Mouse (Mus musculus) 3T3-L1 (cell line): Measurements from ENCODE around the gene Fstl4.

Experiments
- DNase-seq: peaks from one replicate; pipeline ENCODE4 v3.0.0-alpha.2; 2015; ENCODE audit warnings: low read depth, low spot score

The Fstl4 gene

GRCm38 (mm10) chr11:53019509-53019908 lies 255.1 kb downstream of the Fstl4 start:
- DNase-seq = no peak

DNA sequence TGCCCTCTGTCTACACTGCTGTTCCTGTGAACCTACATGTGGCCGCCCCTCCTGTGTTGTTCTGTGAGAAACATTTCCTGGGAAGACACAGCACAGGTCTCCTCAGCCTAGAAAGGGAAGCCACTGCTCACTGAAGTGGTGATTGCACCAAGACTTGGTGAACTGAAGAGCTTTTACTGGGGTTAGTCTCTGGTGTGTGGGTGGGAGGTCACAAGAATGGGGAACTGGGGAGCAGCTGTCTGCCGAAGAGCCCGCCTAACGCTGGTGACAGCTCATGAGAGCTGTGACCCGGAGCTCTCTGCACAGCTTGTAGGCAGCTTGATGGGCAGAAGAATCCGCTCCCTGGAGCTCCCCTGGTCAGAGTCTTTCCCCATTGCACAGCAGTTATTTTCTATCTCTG lies 260.0 kb downstream of the Fstl4 start:
- no peak for DNase-seq

DNA sequence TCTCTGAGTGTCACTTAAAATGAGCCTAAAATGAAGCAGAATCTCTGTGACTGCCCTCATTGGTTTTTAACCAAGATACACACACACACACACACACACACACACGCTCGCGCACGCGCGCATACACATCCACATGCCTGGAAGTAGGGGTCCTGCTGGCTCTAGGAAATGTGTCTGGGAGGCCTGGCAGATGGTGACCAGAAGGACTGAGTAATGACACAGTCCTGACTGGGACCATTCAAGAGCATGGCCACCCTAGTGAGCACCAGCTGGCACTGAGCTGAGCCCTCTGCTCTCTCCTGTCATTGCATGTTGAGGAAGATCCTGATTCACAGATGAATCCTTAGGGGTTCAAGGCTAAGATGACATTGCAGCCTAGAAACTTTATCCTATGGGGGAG lies 261.3 kb downstream of the Fstl4 start:
- no peak for DNase-seq

DNA sequence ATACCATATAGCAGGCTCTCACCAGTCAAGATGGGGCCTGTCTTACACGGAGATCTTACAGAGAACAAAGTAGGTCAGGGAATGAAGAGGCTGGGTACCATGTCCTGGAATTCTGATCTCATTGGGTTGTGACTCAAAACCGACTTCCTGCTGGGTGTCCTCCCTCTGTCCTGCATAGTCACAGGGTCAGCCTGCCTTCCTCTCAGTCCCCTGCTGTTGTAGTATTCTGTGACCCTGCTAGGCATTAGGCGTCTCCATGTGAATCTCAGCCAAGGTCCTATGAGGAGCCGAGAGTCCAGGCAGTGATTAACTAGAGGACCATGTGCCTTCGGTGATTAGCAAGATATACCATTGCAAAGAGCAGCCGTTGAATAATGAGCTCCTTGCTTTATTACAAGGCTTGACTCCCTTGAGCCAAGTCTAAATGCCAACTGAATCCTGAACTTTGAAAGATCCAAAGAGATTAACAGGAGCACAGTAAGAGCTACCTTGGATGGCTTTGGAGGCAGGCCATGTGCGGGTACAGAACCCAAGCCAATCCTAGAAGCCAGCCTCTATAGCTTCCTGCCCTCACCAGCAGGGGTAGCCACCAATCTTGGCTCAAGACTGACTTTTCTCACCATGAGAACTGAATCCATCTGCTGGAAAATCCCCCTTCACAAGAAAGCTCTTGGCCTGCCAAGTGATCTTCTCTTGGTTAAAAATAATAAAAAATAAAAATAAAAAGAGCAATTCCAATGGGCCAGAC lies 264.2 kb downstream of the Fstl4 start:
- no peak for DNase-seq

DNA sequence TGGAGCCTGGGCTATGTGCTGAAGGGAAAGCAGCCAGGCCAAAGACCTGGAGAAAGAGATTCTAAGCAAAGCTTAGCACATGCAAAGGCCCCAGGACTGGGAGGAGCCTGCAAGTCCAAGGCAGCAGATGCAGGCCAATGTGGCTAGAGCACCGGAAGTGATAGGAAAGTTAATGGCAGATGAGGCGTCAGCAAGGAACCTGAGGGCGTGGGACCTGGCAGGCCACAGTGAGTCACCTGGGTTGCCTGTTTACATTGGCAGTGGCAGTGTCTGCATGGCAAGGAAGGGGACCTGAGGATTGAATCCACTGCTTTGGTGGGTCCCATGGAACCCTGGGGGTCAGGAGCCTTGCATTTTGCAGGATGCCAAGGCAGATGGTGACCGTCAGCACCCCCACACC lies 267.3 kb downstream of the Fstl4 start:
- peak; percentile 23 for DNase-seq

DNA sequence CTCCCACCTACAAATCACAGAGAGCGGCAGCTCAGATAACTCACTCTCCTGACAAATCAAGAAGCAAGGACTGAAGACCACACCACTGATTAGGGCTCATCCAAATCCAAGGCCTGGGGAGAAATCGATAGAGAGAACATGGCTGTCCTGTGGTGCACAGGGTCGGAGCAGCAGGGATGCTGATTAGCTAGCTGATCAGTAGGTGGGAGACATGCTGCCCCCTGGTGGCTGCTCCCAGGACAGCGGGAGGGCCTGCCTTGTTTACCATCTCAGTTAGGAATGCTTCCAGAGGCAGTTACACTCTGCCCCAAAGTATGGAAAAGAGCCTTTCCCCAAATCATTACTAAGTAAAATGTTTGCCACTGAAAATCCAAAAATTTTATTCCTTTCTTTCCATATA lies 267.9 kb downstream of the Fstl4 start:
- DNase-seq = peak; percentile 72

DNA sequence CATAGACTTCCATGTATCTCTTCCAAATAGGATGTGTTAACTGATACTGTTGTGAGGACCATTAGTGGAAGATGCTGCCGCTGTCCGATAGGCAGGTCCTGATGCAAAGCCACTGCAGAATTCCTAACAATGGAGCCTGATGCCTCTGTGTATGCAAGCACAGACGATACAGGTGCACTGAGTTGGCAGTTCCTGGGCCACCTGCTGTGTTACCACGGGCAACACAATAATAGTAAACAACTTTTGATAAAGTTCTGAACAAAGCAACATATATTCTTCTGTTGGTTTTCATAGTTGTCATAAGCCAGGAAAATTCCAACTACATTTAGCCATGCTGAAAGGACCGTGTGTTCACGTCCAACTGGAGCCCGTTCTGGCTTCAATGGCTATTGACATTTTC lies 271.0 kb downstream of the Fstl4 start:
- DNase-seq = no peak

- DNase-seq = no peak
These were observed 282.4 kb downstream of the Fstl4 start for GRCm38 (mm10) chr11:53046850-53047249.

DNA sequence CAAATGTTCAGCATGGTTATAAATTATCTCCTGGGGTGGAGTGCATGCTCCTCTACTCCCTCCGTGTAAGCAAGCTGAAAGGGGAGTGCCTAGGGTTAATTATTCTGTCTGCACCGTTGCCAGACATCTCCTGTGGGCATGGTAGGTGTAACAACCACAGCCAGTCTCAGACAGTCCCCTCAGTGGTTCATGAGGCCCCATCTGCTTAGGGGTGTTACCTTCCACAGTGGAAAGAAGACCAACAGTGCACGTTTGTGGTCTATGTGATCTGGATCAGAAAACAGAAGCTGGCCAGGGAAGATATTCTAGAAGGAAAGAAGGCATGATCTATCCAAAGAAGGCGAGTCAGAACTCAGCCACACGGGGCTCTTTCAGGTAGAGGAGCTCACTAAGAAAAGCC lies 289.7 kb downstream of the Fstl4 start:
- no peak for DNase-seq

DNA sequence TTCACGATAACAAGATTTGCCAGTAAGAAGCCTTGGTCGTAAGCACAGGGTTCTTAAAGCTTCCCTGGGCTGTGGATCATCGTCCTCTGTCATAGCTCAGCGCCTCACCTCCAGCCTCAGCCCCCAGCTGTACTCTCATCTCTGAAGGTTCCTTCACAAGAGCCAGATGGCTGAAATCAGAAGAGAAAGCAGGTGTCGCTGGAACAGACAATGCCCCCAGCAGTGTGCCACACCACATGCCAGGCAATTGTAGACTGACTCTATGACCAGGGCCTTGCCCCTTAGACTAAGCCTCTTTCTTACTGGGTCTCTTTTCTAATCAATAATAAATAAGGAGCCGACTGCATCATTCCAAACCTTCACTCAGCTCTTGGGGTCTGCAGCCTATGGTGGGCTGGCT lies 291.5 kb downstream of the Fstl4 start:
- DNase-seq = no peak

GRCm38 (mm10) chr11:53056781-53057180 lies 292.3 kb downstream of the Fstl4 start:
- DNase-seq = no peak

DNA sequence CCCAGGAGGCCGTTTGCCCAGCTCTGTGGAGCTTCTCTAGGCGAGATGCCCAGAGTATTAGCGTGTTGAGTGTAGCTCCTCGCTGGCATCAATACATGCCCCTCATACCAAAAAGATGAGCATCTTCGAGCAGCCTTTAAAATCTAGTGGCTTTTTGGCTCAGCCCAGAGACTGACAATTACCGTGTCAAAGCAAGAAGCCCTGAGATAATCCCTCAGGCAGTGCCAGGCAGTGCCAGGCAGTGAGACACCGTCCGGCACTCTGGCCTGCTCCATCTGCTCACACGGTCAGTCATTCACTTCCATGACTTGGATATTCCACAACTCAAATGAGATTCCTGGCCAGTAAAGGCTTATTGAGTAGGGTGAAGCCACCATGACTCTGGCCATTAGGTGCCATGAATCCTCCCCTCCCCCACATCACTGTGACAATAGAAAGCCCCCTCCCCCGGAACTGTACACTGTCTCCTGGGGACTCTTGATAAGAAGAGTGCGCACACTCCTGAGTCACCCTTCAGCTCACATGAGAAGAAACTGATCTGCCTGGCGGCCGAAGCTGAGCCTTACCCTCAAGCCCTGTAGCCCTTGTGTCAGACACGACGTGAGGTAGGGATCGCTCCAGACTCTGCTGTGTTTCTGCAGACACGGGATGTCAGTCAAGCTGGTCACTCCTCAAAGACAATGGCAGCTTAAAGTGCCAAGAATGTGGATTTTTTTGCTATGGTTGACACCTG lies 293.6 kb downstream of the Fstl4 start:
- no peak for DNase-seq

- DNase-seq = no peak
These were observed 294.1 kb downstream of the Fstl4 start for GRCm38 (mm10) chr11:53058557-53058956.

GRCm38 (mm10) chr11:53067699-53068478 lies 303.5 kb downstream of the Fstl4 start:
- no peak for DNase-seq

- no peak for DNase-seq
These were observed 304.1 kb downstream of the Fstl4 start for GRCm38 (mm10) chr11:53068479-53069065.

GRCm38 (mm10) chr11:53069751-53070150 lies 305.3 kb downstream of the Fstl4 start:
- DNase-seq = no peak

- DNase-seq = no peak
These were observed 307.2 kb downstream of the Fstl4 start for GRCm38 (mm10) chr11:53071602-53072001.

DNA sequence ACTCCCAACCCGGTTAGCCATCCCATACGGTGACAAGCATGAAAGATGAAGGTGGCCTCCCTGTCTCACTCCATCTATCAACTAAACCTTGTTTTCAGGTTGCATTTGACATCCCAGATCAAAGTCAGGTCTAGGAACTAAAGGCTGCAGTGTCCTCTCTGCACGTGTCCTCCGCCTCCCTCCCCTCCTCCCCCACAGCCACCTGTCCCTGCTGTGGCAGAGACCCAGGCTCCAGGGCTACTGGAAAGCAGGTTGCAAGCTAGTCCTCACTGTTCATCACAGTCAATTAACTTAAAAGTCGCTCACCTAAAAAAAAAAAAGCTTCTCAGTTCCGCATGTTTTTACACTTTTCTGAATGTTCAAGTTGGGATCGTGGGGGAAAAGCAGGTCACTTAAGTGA lies 313.2 kb downstream of the Fstl4 start:
- DNase-seq = no peak

- no peak for DNase-seq
These were observed 314.2 kb downstream of the Fstl4 start for GRCm38 (mm10) chr11:53078419-53079334.

- DNase-seq = no peak
These were observed 316.9 kb downstream of the Fstl4 start for GRCm38 (mm10) chr11:53081310-53081709.

DNA sequence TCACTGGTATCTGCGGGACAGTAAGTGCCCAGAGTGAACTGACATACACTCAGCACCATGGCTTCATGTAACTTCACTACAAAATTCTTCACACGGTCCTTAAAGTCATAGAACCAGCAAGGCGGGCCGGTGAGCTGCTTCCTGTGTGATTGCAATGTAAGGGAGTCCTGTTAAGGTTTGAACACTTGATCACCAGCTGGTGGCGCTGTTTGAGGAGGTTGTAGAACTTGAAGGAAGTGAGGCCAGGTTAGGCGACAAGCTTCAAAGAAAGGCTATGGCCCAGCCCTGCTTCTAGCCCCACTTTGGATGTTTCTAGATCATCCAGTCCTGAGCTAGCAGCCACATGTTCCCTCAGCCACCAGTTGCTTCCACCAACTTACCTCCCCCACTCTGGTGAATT lies 320.9 kb downstream of the Fstl4 start:
- DNase-seq = no peak
